In genomic region chr11:106122736-106123135, GRCm38 (mm10) we compare ENCODE assay signal across 10 mouse cellular contexts. TPM values are rescaled to one million over a fixed set of nuclear protein-coding genes. Genes with fewer than 3 reads are reported as not detected.
DNase-seq lines count a peak whose midpoint lies in the region; ATAC-seq lines count a peak whose summit lies in the region.
"Had no signal": no experiment of that assay in that cellular context is flagged by ENCODE, and none has a peak within 500 bp of the region (broad histone marks: within the 10 kb centered on the region; RNA-seq: fewer than 3 reads in every experiment).

No protein-coding gene starts in this region.

- no peak overlapping the region for H3K4me2 ChIP-seq in kidney, embryonic 16.5 days (replicated peaks; ENCODE audit: low read depth, low read length)

- WGBS in kidney, embryonic 16.5 days, result 78% methylated on average over 3 of the region's 3 CpGs

- peak; percentile 14 for DNase-seq in adrenal gland, postnatal 10 days
- no peak for DNase-seq in adrenal gland, postnatal 4 days (ENCODE audit: low spot score in 2 of 2)
- DNase-seq in monocyte, adult 2 months (ENCODE audit: low read depth in 1 of 2, low spot score in 2 of 2), result peak; percentile 53 to 55
- DNase-seq in cerebellum, postnatal 4 days (ENCODE audit: low spot score in 2 of 2), result no peak
- DNase-seq in right cerebral cortex, postnatal 36 days (ENCODE audit: low spot score in 2 of 2), result no peak

- H3K4me3 ChIP-seq in brown adipose tissue, adult 24 weeks (ENCODE audit: insufficient read depth, low read depth, low read length), result no peak overlapping the region
- no peak overlapping the region for H3K4me3 ChIP-seq in kidney, embryonic 16.5 days (ENCODE audit: low read length)
- H3K4me3 ChIP-seq: erythroblast, embryonic 14.5 days had no signal

- H3K27ac ChIP-seq in brown adipose tissue, adult 24 weeks (replicated peaks; ENCODE audit: low read depth, low read length), result peak overlapping the region; percentile 74
- H3K27ac ChIP-seq in kidney, embryonic 16.5 days (ENCODE audit: low read length), result peak overlapping the region; percentile 4; the same call in 1 of the 2 replicates

- no peak for ATAC-seq in kidney, embryonic 16.5 days (ENCODE audit: low FRiP score, low TSS enrichment)
- ATAC-seq in erythroid progenitor cell, adult 5-6 weeks (replicated peaks; ENCODE audit: low FRiP score, poor library complexity, severe bottlenecking), result no peak

- H3K27me3 ChIP-seq in kidney, embryonic 16.5 days (ENCODE audit: insufficient read depth, low read length), result no peaks in the 10 kb centered on the region

- H3K9ac ChIP-seq in kidney, embryonic 16.5 days (replicated peaks; ENCODE audit: low read length), result no peak overlapping the region

- peaks cover 3% of the 10 kb centered on the region for H3K4me1 ChIP-seq in brown adipose tissue, adult 24 weeks (ENCODE audit: control insufficient read depth, insufficient read depth, insufficient read length, low read length)
- no peaks in the 10 kb centered on the region for H3K4me1 ChIP-seq in kidney, embryonic 16.5 days (ENCODE audit: insufficient read depth, low read length)

- H3K36me3 ChIP-seq in kidney, embryonic 16.5 days (ENCODE audit: insufficient read depth, low read length), result peaks cover 44% of the 10 kb centered on the region

- no peaks in the 10 kb centered on the region for H3K9me3 ChIP-seq in kidney, embryonic 16.5 days (ENCODE audit: low read length)

RNA-seq across cellular contexts. Expression of gene Gm10840, which starts 37.9 kb away (rescaled TPM):
- total RNA-seq in adrenal gland, postnatal 10 days (2021), result not detected
- total RNA-seq in adrenal gland, postnatal 4 days (2021), result not detected
- not detected in 2 replicates for polyA plus RNA-seq in brown adipose tissue, adult 24 weeks (2012; ENCODE audit: insufficient read depth, insufficient read length, missing spikeins)
- not detected in 2 replicates for polyA plus RNA-seq in kidney, embryonic 16.5 days (2015; fragmentation: Nextera tagmentation; extraction: Ambion mirVana)
- total RNA-seq in erythroid progenitor cell, adult 5-6 weeks (2015; ENCODE audit: low replicate concordance), result not detected in 2 replicates
- total RNA-seq in erythroid progenitor cell, adult 5-6 weeks (2017; ENCODE audit: low replicate concordance), result not detected in 2 replicates
- polyA plus RNA-seq: C2C12; erythroblast, embryonic 14.5 days had no signal

RNA-seq across cellular contexts. Expression of gene Limd2, which starts 37.9 kb away (rescaled TPM):
- total RNA-seq in adrenal gland, postnatal 10 days (2021), result 10 to 100 TPM; 40.4 to 43.1 TPM
- 10 to 100 TPM; 39.8 to 48.2 TPM for total RNA-seq in adrenal gland, postnatal 4 days (2021)
- polyA plus RNA-seq in brown adipose tissue, adult 24 weeks (2012; ENCODE audit: insufficient read depth, insufficient read length, missing spikeins), result 3.4 and 6.1 TPM in 2 replicates
- polyA plus RNA-seq in kidney, embryonic 16.5 days (2015; fragmentation: Nextera tagmentation; extraction: Ambion mirVana), result 207 and 214 TPM in 2 replicates
- 35.7 and 49.0 TPM in 2 replicates for total RNA-seq in erythroid progenitor cell, adult 5-6 weeks (2015; ENCODE audit: low replicate concordance)
- 4.8 and 8.7 TPM in 2 replicates for total RNA-seq in erythroid progenitor cell, adult 5-6 weeks (2017; ENCODE audit: low replicate concordance)

RNA-seq across cellular contexts. Expression of gene Map3k3, which starts 38.3 kb away (rescaled TPM):
- total RNA-seq in adrenal gland, postnatal 10 days (2021), result 10 to 100 TPM; 44.3 to 48.8 TPM
- 10 to 100 TPM; 55.5 to 60.6 TPM for total RNA-seq in adrenal gland, postnatal 4 days (2021)
- 8.8 and 10.1 TPM in 2 replicates for polyA plus RNA-seq in brown adipose tissue, adult 24 weeks (2012; ENCODE audit: insufficient read depth, insufficient read length, missing spikeins)
- 12.7 and 22.6 TPM in 2 replicates for polyA plus RNA-seq in kidney, embryonic 16.5 days (2015; fragmentation: Nextera tagmentation; extraction: Ambion mirVana)
- 9.6 and 11.5 TPM in 2 replicates for total RNA-seq in erythroid progenitor cell, adult 5-6 weeks (2015; ENCODE audit: low replicate concordance)
- total RNA-seq in erythroid progenitor cell, adult 5-6 weeks (2017; ENCODE audit: low replicate concordance), result 5.7 and 6.2 TPM in 2 replicates

RNA-seq across cellular contexts. Expression of gene Taco1, which starts 56.9 kb away (rescaled TPM):
- total RNA-seq in adrenal gland, postnatal 10 days (2021), result 10 to 100 TPM; 40.8 to 52.4 TPM
- 10 to 100 TPM; 27.3 to 28.6 TPM for total RNA-seq in adrenal gland, postnatal 4 days (2021)
- polyA plus RNA-seq in brown adipose tissue, adult 24 weeks (2012; ENCODE audit: insufficient read depth, insufficient read length, missing spikeins), result 48.4 and 53.8 TPM in 2 replicates
- polyA plus RNA-seq in kidney, embryonic 16.5 days (2015; fragmentation: Nextera tagmentation; extraction: Ambion mirVana), result 13.0 and 13.2 TPM in 2 replicates
- total RNA-seq in erythroid progenitor cell, adult 5-6 weeks (2015; ENCODE audit: low replicate concordance), result 5.9 TPM in 1 of 2 replicates, not detected in the other
- 4.1 and 6.8 TPM in 2 replicates for total RNA-seq in erythroid progenitor cell, adult 5-6 weeks (2017; ENCODE audit: low replicate concordance)

Comparison
In these comparisons a context has a peak if more than half of its experiments do, and no peak if none do; other contexts are left out.
1. DNase-seq: peak in adrenal gland, postnatal 10 days (single experiment) and monocyte, adult 2 months (2 of 2); none in adrenal gland, postnatal 4 days (0 of 2), cerebellum, postnatal 4 days (0 of 2) and right cerebral cortex, postnatal 36 days (0 of 2).